Mouse (Mus musculus) 3T3-L1 (cell line): ENCODE results near the gene Wrap53.
"Not testable (repeated sequence)": the region's sequence is repeated elsewhere in the genome, so short reads cannot be mapped to it uniquely, and the experiment has no call there.

Experiments
- DNase-seq: peaks from one replicate; pipeline ENCODE4 v3.0.0-alpha.2; 2015; ENCODE audit warnings: low read depth, low spot score

Gene Wrap53

DNA sequence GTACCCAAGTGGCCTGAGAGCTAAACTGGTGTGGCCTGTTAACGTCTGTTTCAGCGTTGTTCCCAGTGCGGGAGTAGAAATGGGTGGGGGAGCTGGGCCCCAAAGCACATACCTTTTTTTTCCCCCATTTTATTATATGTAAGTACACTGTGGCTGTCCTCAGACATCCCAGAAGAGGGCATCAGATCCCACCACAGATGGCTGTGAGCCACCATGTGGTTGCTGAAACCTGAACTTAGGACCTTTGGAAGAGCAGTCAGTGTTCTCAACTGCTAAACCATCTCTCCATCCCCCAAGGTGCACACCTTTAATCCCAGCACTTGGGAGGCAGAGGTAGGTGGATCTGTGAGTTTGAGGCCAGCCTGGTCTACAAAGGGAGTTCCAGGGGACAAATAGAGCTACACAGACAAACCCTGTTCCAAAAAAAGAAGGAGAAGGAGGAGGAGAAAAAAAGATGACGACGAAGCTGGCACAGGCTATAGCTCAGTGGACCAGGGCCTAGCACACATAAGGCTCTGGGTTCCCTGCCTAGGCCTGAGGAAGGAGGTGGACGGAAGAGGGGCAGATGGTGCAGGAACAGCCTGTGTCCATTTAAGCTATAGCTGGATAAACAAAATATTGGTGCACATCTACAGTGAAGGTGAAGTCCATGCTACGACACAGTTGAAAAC, 47.4 kb downstream of the Wrap53 start:
- DNase-seq = no peak

GRCm38 (mm10) chr11:69530755-69531154, 49.3 kb downstream of the Wrap53 start:
- DNase-seq = not testable (repeated sequence)

- not testable (repeated sequence) for DNase-seq
Observed at GRCm38 (mm10) chr11:69530281-69530680, 49.8 kb downstream of the Wrap53 start.

DNA sequence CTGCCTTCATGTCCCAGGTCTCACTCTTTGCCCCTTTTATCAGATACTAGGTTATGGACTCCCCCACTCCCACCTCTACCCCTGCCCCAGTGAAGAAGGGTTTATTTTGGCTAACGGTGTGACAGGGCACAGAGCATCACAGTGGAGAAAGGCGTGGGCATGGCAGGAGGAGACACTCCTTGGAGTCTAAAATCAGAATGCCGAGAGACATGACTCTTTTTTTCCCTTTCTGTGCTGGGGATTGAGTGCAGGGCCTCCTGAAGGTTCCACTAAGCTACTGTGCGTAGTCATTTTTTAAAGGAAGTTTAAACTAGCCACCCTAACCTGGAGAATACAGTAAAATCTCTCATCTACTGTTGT, 52.0 kb downstream of the Wrap53 start:
- no peak for DNase-seq

- no peak for DNase-seq
Observed at GRCm38 (mm10) chr11:69527098-69528030, 52.7 kb downstream of the Wrap53 start.

GRCm38 (mm10) chr11:69526631-69527030, 53.4 kb downstream of the Wrap53 start:
- DNase-seq = no peak

DNA sequence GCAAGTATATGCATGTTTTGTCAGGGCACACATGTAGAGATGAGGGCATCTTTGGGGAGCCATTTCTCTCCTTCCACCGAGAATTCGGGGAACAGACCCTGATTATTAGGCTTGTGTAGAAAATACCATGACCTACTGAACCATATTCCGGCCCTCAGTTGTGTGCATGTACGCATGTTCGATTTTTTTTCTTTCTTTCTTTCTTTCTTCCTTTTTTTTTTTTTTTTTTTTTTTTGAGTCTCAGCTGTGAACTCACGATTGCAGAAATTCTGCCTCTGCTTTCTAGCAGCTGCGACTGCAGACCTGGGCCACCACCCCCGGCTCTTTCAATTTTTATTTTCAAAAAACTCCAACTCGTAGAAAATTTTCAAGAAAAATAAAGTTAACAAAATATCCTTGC, 54.4 kb downstream of the Wrap53 start:
- DNase-seq = no peak

DNA sequence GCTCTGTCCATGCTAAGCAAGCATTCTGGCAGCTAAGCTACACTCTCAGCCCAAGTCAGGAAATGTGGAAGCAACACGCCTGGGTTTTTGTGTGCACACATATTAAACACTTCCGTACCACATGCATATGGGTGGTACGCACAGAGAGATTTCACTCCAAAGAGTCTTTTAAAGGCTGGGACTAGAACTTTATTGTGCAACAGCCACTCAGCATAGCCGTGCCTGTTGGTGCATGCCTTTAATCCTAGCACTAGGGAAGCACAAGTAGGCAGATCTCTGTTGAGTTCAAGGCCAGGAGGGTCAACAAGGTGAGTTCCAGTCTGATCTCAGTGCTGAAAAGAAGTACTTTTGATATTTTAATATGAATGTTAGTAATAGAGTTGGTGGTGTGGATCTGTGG, 56.4 kb downstream of the Wrap53 start:
- no peak for DNase-seq

GRCm38 (mm10) chr11:69521526-69522149, 58.4 kb downstream of the Wrap53 start:
- DNase-seq = no peak

DNA sequence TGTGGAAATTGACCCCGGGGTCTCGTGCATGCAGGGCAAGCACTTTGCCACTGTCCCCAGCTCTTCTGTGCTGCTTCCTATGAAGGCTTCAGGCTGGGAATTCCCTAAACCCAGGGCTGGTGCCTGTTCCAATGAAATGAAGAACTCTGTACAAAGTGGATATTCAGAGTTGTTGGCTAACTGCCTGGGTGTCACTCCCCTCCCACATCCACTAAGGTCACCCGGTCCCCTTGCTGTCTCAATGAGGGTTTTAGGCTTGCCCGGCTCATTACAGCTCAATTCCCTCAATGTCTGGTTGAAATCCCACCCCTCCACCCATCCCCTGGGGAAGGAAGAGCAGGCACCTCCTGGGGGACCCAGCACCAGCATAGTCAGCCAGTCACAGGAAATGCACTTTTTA, 60.1 kb downstream of the Wrap53 start:
- DNase-seq = no peak

GRCm38 (mm10) chr11:69516661-69517060, 63.4 kb downstream of the Wrap53 start:
- DNase-seq = no peak

DNA sequence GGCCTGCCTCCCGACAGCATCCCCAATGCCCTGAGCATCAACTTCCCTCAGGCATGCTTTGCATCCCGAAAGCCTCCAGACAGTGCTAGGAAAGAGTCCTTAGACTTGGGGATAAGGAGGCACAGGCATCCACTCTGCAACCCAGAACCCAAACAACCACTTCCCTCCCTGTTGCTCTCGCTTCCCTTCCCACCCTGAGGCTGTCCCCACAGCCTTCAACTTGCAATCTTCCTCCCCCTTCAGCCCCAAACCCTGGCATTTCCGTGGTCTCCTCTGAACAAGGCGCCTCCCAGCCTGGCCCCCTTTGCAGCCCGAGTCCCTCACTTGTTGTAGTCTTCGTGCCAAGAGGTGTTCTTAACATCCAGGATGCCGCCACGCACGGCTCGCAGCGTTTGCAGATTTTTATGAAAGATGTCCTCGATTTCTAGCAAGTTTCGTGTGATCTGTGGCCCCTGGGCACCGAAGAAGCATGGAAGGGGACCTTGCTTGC, 63.9 kb downstream of the Wrap53 start:
- no peak for DNase-seq

DNA sequence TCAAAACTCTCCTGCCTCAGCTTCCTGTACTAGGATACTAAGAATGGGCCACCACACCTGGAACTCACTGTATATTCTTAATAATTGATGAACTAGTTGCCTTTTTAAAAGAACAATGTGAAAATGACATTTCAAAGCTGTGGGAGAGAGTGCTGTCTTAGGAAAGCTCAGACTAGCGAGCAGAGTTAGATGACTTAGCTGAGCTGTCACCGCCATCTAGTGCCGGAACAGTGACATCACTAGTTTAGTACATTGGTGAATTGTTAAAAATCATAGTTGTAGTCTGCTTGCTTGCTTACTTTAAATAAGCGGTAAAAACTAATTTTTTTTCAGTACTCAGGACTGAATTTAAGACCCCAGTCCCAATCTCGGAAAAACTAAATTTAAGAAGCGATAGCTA, 66.2 kb downstream of the Wrap53 start:
- peak; percentile 82 for DNase-seq
